Mouse (Mus musculus) CH12.LX (cell line): Measurements from ENCODE around the gene Wwc2.

Source experiments
- CHD2 ChIP-seq: IDR thresholded peaks from 2 replicates; pipeline ENCODE4 v1.6.1; 2011; ENCODE audit warnings: low read length, improper control_type of control experiment
- CTCF ChIP-seq, 2 experiments: IDR thresholded peaks in 1 of 2; conservative IDR thresholded peaks in 1 of 2; 2 replicates each; pipeline ENCODE4 v1.5.1; 2011 to 2012; ENCODE audit warnings: low read depth in 2 of 2, low read length in 2 of 2, improper control_type of control experiment in 1 of 2, inconsistent platforms in 1 of 2, mild to moderate bottlenecking in 1 of 2, moderate library complexity in 1 of 2
- ETS1 ChIP-seq: conservative IDR thresholded peaks from 2 replicates; pipeline ENCODE4 v1.6.1; 2012; ENCODE audit warnings: low read depth, mild to moderate bottlenecking, inconsistent platforms, low read length, improper control_type of control experiment, moderate library complexity
- MAFK ChIP-seq: IDR thresholded peaks from 2 replicates; pipeline ENCODE4 v1.6.1; 2011; ENCODE audit warnings: low read length, improper control_type of control experiment; ENCODE audit not compliant: insufficient replicate concordance
- NELFE ChIP-seq: IDR thresholded peaks from 2 replicates; pipeline ENCODE4 v1.6.1; 2011; ENCODE audit warnings: low read depth, low read length, improper control_type of control experiment
- POLR2A ChIP-seq: IDR thresholded peaks from 2 replicates; pipeline ENCODE4 v1.6.1; 2011; ENCODE audit warnings: low read depth, mild to moderate bottlenecking, improper control_type of control experiment, low read length
- RAD21 ChIP-seq: IDR thresholded peaks from 2 replicates; pipeline ENCODE4 v1.6.1; 2011; ENCODE audit warnings: low read depth, mild to moderate bottlenecking, low read length, improper control_type of control experiment, moderate library complexity
- UBTF ChIP-seq: IDR thresholded peaks from 2 replicates; pipeline ENCODE4 v1.6.1; 2012; ENCODE audit warnings: low read depth, mild to moderate bottlenecking, inconsistent platforms, low read length, improper control_type of control experiment, moderate library complexity
- USF1 ChIP-seq: IDR thresholded peaks from 2 replicates; pipeline ENCODE4 v1.6.1; 2014; ENCODE audit warnings: low read depth, mild to moderate bottlenecking, inconsistent platforms, low read length, improper control_type of control experiment
- ZNF384 ChIP-seq: IDR thresholded peaks from 2 replicates; pipeline ENCODE4 v1.6.1; 2012; ENCODE audit warnings: low read depth, low read length, improper control_type of control experiment, inconsistent platforms

DNA sequence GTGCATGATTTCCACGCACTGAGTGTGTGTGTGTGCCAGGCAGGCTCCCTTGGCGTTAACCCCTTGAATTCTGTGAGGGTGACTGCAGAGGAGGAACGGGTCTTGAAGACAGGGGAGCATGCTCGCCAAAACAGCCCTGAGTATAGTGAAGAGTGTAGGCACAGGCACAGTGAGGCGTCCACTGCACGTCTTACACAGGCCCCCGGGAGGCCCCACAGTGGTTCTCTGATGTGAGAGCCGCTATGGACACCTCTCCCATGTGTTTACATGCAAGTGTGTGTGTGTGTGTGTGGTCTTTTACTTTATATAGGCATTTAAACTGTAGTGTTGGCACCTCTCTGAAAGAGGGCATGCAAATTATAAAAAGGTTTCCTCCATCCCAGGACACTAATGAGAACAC, 124.2 kb downstream of the Wwc2 start:
- TF ChIP-seq USF1 (no peak), POLR2A (no peak), CHD2 (no peak), UBTF (no peak), RAD21 (no peak), CTCF (conservative IDR thresholded peaks at IDR 0.05 in 1 of 2, IDR thresholded peaks at IDR 0.05 in 1 of 2; ENCODE audit: low read depth in 2 of 2, low read length in 2 of 2) (no peak), ZNF384 (no peak), MAFK (no peak), ETS1 (no peak), NELFE (no peak)
